Mouse (Mus musculus) 3134 (cell line): ENCODE results near the gene Thsd7a.

ENCODE experiments used
- DNase-seq: peaks from one replicate; pipeline ENCODE4 v3.0.0-alpha.2; 2011; ENCODE audit warnings: low spot score; ENCODE audit not compliant: insufficient read length; ENCODE audit errors: extremely low read depth

Thsd7a gene

DNA sequence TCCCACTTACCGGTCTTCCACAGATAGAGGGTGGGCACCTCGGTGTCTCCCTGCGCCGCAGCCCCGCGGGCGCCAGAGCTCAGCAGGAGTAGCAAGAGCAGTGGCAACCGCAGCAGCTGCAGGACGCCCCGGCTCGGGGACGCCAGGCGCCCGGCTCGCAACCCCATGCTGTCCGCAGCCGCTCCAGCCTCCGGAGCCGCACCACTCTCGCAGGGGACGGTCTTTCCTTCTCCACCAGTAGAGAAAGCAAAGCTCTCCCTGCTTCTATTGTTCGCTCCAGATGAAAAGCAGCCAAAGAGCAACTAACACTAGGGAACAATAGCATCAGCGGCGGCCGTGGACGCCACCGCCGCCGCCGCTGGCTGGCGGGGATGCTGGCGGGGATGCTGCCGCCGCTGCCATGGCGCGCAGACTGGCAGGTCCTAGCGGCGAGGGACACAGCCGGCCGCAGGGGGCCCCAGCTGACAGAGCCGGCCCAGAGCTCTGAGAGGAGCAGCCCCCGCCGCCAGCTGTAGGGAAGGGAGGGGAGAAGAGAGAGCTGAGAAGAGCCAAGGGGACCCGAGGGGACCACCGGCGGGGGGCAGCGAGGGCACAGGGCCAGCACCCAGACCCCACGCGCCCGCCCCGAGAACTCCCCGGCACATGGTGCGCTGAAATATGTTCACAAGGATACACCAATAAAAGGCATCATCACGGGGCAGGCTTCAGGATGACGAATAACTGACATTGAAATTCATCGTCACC, at the start of gene Thsd7a:
Thsd7a (minus strand) TSS at position 624 of the 744 bp plus-strand sequence.
- peak; percentile 24 for DNase-seq

DNA sequence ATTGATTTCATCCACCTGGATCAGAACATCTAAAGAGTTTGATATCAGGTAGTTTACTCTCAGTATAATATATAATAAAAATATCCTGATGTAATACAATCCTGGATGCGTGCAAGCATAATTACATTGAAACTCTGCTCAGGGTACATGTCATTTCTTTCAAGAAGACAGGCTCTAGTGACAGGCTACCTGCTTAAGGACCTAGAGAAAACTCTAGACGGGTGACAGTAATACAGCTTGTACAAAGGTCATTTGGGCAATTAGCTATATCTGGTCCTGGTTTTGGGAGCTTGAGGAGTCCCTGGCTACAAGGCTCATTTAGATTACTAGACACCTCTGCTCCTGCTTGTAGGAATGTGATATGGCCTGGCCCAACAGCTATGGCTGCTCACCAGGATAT, 37.9 kb upstream of the Thsd7a start:
- DNase-seq, result no peak

DNA sequence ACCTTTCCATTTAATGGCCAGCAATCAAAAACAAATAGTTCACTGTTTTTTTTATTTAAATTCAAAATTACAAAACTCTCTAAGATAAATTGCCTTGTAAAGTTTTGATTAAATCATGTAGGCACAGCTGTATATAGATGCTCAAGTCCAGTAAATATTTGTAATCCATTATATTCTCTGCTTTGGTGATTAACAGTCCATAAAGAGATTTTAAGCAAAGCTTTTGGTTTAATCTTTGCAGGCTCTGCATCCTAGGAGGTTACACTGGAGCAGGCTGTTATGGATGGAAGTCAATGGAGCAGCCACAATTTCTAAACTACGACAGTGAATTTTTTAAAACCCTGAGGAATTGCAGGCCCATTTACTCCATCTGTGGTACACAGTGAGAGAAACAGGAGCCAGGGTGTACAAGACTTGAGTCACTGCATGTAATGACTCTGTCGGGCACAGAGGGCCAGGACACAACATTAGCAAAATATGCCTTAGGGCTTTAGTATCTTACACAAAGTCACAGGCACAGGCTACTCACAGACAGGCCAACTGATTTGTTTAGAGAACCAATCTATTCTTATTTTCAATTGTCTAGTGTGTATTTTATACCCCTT, 37.3 kb upstream of the Thsd7a start:
- no peak for DNase-seq

DNA sequence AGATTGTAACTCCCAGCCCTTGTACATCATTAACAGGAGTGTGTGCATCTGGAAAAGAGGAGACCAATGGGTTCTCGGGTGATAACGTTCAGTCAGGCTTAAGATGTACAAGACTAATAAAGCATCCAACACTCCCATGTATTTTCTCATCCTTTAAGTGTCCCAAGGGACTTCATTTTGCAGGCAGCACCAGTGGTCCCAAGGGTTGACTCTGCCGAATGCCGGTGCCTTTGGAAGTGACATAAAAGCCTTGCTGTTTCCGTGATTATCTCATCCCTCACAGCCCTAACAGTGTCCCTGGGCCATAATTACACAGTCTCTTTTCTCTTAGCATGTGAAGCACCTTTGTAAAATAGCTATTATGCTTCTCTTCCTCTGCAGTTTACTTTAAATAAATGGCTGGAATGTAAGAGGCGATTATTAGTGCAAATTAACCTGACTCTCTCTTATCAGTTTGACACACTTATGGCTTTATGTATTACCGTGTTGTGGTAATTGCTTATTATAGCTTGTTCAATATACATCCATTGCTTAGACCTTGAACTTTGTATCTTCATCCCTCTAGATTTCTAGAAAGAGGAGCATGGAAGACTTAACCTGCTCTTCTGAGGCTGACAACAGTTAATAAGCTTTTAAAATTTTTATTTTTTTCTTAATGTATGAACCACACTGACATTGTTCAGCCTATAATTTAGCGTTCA, 35.9 kb upstream of the Thsd7a start:
- no peak for DNase-seq

DNA sequence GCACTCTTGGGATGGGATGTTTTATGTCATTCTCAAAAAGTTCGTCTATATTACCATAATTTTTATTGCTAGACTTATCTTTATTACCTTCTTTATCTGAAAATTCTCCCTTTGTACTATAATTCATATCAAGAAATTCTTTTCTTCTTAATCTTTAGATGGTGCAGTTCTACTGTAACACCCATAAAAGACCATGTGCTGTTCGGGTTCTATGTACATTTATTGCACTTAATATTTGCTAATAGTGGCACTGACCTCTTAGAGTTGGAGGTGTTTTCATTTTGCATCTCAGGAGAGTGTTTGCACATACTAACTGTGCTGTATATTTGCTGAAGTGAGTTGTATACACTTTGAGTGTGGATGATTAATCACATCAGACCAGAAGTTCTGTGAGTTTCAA, 23.6 kb upstream of the Thsd7a start:
- no peak for DNase-seq

DNA sequence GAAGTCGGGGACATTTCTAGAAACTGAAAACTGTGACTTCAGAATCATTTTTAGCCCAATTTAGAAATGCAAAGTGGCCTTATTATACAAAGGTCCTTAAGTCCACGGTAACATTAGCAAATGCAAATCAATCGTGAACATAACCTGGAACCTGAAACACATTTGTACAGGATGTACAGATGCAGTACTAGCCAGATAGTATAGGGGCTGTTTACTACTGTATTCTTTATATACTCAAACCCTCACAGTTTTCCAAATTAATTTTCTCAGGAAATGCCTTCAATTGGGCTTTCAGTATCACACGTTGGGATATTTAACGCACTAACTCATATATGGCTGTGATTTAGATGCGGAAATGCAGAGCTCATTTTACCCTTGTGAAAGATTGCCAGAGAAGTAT, 16.0 kb upstream of the Thsd7a start:
- DNase-seq, result no peak

DNA sequence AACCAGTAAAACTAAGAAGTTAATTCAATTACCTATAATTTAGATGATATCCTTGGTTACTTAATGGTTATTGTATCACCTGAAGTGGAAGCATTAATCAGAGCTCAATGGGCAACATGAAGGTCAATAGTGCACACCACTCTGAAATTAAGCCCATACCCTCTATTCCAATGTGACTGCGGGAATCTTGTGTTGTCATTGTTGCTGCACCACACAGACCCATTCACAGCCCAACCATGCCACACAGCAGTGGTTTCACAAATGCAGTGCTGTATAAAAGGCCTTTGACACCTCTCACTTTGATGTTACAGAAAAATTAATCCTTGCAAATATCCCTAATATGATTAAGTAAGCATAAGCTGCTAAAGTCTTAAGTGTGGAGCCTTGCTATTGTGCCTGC, 15.4 kb upstream of the Thsd7a start:
- no peak for DNase-seq

DNA sequence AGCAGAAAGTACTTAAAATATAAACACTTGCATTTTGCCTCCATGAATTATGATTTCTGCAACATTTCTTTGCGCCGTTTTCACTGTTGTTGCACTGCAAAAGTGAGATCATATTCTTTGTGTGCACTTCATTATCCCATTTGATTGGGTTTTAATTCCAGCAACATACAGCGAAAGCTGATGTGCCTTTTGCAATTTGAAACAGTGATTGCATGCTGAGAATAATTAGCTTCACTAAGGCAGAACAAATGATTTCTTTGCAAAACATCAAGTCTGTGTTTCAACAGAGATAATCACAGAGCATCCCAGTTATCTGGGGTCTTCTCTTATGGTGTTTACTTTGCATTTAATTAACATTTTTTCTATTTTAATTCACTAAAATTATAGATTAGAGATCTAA, 14.6 kb upstream of the Thsd7a start:
- DNase-seq, result no peak

DNA sequence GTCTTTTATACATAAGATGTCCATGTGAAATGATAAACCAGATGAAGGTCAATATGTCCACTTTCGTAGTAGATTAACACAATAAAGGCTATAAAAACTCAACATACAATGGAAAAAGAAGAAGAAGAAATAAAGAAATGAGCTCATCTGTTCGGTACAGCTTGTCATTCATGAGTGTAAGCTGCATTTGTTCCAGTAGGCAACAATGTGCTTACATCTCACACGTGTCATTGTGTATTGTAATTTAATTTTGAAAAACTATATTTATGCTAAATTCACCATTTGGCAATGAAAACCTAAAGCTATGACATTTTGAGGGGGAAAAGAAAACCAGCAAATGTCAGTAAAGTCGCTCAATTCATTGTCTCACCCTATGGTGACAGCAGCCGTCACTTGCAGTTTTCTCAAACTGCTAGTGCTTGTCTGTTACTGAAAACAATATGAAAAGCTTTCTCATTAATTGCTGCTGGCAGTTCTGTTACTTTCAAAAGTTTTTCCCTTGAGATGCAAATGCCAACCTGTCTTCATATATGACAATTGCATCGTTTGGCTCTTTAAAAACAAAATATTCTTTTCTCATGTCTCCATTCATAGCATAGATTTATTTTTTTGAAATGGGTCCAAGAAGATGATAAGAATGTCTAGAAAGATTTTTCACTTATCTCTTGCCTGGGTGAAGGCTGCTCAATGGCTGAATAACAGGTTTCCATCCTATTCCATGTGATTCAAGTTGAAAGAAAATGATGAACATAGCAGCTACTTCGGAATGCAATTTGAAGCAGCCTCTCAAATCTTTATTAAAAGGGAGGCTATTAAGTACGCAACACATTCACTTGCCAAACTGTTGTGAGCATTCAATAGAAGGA, 10.4 kb upstream of the Thsd7a start:
- DNase-seq, result no peak

DNA sequence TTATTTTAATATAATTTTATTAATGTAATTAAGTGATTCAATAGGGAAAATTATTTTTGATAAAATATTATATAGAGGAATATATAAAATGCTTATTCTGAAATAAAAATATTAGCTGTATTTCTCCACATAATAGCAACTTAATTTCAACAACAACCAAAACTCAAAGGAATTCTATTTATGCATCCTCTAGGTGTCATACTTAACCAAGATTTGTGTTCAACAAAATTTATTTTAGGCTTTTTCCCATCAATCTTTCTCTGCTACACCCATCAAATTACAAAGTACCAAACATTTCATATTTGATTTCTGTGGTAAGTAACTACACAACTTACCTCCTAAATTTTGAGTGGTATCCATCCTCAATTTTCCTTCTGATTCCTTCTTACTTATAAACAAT, 3.1 kb upstream of the Thsd7a start:
- no peak for DNase-seq

DNA sequence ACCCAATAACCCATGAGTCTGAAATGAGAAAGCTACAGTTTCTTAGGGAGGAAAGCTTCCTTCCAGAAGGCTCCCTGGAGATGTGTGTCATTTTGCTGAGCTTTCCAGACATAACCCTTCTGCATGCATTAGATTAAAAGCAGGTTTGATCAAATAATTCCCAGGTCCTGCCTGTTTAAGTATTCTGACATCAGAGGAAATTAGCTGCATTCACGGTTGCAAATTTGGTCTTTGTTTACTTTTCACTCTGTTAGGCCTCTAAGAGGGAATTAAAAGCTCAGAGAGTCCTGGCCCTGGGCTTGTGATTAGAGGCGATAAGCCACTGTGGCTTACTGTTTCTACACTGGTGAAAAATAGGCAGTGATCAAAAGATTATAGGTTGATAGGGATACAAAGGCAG, 1.2 kb upstream of the Thsd7a start:
- no peak for DNase-seq

DNA sequence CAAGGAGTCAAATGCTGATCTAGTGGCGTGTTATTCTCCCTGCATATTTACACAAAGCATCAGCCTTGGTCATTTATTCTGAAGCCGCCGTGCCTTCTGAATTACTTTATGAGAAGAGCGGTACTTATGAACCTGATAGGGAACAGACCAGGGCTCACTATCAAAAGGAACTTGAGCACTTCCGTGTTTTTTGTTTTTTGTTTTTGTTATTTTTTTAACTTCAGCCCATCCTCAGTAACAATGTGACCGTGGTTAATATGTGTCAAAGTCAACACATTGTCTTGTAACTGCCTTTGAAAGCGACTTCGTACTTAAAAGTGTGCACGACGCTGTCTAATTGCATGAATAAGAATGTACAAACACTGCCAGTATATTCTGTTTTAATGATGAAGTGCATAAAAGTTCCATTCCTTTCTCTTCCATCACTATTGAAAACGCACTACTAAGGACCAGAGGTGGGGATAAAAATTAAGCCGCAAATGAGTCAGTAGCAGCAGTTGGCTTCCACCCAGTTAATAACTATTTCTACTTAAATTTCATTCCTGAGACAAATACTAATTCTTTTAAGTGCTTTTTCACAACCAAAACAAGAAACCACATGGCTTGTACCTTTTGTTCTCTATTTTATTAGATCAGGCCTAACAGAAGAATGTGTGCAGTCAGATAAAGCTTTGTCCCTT, 461 bp upstream of the Thsd7a start:
- no peak for DNase-seq

DNA sequence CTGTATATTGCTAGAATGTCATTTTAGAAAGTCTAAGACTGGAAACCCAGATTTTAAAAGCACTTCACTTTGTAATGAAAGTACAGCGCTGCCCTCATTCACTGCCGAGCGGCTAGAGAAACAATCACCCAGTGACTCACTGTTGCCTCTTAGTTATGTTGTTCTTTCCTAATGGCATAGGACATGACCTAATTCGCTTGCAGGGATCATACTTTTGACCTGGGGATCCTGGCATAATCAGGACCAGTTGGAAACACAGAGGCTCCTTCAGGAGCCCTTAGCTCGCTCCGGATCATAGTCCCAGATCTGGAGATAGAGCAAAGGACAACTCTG, 790 bp downstream of the Thsd7a start:
- DNase-seq, result no peak

DNA sequence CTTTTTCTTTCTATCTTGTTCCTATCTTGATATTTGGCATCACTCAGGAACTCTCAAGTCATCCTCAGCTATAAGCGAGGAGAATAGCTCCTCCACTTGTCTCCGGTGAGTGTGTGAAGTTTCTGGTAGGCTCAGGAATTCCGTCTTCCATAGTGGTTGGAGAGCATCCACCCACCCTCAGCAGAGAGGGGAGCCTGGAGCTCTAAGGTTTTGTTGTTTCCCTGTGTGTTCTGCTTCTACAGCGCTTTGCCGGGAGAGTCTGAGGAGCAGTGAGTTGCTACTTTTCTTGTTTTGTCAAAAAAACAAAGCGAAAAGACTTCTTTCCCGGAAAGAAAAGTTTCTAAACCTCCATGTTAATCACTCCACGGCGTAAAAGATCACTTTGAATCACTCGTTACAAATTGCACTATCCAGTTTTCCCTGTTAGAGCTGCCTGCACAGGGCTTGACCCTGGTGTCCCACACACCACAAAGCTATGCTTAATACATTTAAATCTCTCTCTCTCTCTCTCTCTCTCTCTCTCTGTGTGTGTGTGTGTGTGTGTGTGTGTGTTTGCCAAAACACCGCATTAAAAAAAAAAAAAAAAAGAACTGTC, 1.3 kb downstream of the Thsd7a start:
- DNase-seq, result no peak

DNA sequence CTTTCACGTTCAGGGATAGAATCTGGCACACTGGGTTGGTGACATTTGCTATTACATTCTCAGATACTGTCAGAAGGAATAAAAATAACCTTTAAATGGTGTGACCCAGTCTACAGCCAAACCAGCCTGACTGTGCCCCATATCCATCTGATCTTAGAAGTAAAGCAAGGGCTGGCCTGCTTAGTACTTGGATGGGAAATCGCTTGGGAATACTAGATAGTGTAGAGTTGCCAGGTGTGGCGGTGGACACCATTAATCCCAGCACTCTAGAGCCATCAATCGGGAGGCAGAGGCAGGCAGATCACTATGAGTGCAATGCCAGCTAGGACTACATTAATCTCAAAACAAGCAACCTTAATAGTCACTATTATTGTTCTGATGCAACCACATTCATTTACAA, 6.4 kb downstream of the Thsd7a start:
- DNase-seq, result no peak

DNA sequence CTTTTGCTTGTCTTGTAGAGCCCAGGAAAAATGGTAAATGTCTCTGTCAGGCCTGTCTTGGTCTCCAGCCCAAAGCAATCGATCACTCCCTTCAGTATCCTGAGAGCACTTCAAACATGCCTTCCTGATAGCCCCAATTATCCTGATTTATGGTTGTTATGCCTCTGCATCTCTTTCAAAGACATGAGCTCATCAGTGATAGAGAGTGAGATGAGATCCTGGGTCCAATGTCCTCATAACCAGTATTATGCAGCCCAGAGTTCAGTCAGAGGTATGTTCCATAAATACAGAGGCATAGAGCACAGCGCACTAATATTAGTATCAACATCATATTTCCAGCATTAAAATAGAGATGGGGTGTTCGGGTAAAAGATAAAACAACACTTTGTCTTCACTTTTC, 15.3 kb downstream of the Thsd7a start:
- DNase-seq, result no peak

DNA sequence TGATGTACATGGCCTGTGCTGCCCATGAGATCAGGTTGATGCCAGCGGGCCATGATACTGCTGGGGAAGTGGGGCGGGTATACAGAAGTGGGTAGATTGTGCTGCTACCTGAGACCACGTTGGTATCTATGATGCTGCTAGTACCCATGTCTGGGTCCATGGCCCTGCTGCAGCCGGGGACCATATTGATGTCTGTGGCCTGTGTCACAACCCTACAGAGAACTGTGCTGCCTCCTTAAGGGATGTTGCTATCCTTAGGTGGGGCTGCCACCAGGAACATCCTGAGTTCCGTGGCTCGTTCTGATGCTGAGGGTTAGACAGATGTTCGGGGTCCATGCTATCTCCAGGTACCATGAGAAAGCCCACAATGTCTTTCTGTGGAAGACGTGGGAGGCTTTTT, 33.1 kb downstream of the Thsd7a start:
- DNase-seq, result no peak

DNA sequence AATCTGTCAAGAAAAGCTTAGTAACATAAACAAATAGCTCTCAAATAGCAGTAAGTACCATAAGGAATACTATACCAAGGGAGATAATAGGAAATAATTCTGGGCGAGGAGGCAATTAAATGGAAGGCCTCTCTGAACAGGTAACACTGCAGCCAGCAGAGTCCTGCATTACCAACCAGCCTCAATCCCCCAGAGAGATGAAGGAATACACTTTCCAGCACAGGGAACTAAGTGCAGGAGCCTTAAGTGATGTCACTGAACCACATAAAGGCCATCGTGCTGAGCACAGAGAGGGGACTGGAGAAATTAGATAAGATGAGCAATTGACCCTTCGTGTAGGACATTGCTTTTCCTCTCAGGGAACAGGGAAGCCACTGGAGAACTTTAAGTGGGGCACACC, 36.6 kb downstream of the Thsd7a start:
- no peak for DNase-seq

DNA sequence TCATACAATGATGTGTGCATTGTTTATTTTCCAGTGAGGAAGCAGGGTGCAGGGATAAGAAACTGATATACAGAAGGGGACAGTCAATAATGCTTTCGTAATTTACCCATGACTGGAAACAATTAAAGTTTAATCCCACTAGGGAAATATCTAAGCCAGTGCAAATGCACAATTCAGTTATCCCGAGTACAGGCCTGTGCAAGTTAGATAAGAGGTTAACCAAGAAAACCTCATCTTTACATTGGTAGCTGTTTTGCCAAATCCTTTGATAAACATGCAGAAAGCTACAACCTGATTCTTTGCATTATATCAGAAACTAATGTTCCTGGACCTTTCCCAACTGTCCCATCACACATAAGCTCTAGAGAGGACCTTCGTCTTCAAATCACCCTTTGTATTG, 46.3 kb downstream of the Thsd7a start:
- no peak for DNase-seq

DNA sequence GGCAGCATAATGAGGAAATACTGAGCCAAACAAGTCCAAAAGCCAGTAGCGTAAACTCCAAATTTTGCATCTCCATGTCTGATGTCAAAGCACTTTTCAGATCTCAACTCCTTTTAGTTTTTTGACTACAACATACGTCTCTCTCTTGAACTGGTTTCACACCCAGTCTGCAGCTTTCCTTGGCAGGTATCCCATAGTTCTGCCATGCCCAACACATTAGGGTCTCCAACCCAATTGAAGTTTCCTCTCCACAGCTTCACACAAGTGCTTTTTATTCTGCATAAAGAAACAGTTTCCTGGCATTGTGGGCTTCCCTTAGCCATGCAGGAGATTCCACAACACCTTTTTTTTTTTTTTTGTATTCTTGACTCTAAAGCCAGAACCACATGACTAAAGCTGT, 50.1 kb downstream of the Thsd7a start:
- no peak for DNase-seq
